Mouse (Mus musculus) small intestine, adult 2 months (tissue): ENCODE measurements around the gene Smtnl2. TPM values are rescaled to one million over a fixed set of nuclear protein-coding genes. Genes with fewer than 3 reads are reported as not detected.
"Not testable (repeated sequence)": the region's sequence is repeated elsewhere in the genome, so short reads cannot be mapped to it uniquely, and the experiment has no call there.

Experiments
- H3K27ac ChIP-seq: fragments of 200-500 bp; 2 replicates; pipeline ENCODE4 v1.5.1; 2012; ENCODE audit warnings: low read depth, low read length, control low read depth, inconsistent platforms; ENCODE audit not compliant: insufficient read depth
- H3K27me3 ChIP-seq: fragments of 200-500 bp; 2 replicates; pipeline ENCODE4 v1.6.1; 2012; ENCODE audit warnings: mild to moderate bottlenecking, moderate library complexity, low read length, inconsistent platforms; ENCODE audit not compliant: control insufficient read depth, insufficient read depth
- H3K36me3 ChIP-seq: fragments of 200-500 bp; 2 replicates; pipeline ENCODE4 v1.6.1; 2012; ENCODE audit warnings: mild to moderate bottlenecking, low read length, control low read depth, inconsistent platforms; ENCODE audit not compliant: control insufficient read depth, insufficient read depth
- H3K4me1 ChIP-seq: fragments of 200-500 bp; 2 replicates; pipeline ENCODE4 v1.6.1; 2012; ENCODE audit warnings: low read length, inconsistent platforms, mixed read lengths; ENCODE audit not compliant: control insufficient read depth, insufficient read depth, insufficient read length
- H3K4me3 ChIP-seq: fragments of 200-500 bp; 2 replicates; pipeline ENCODE4 v1.5.1; 2012; ENCODE audit warnings: low read depth, mild to moderate bottlenecking, control low read depth, inconsistent platforms, low read length, moderate library complexity
- CTCF ChIP-seq: fragments of 200-500 bp; IDR thresholded peaks from 2 replicates; pipeline ENCODE4 v1.5.1; 2012; ENCODE audit warnings: low read depth, mild to moderate bottlenecking, control low read depth, inconsistent platforms, low read length, moderate library complexity, mixed read lengths; ENCODE audit not compliant: insufficient replicate concordance, insufficient read length; ENCODE audit errors: extremely low read depth
- POLR2A ChIP-seq: fragments of 200-500 bp; IDR thresholded peaks from 2 replicates; pipeline ENCODE4 v1.6.1; 2012; ENCODE audit warnings: low read depth, mild to moderate bottlenecking, control low read depth, inconsistent platforms, low read length, moderate library complexity
- WGBS: fragments of 180-500 bp; shearing (Covaris S2); methylation state at CpG from one replicate; pipeline ENCODE4 v1.1.7; 2018; 5-methylcytosine and 5-hydroxymethylcytosine counted together
- polyA plus RNA-seq: library from polyadenylated mRNA; depleted of rRNA; stranded (reverse); fragments of >200 nt; gene quantifications from 2 replicates; pipeline ENCODE4 v1.2.3, GENCODE M21; 2012

Gene Smtnl2
- polyA plus RNA-seq, 1 experiment, result 2.9 TPM

- 85% methylated on average over 6 of the region's 6 CpGs for WGBS
- peaks cover 87% of the 10 kb centered on the region for H3K36me3 ChIP-seq
These were observed 35.0 kb upstream of the Smtnl2 start for GRCm38 (mm10) chr11:72446311-72447105.

GRCm38 (mm10) chr11:72440965-72441664 lies 29.6 kb upstream of the Smtnl2 start, which contains the start of gene Mybbp1a:
Gene Mybbp1a (plus strand): TSS chr11:72441355.
- TF ChIP-seq CTCF, result no peak
- peak; percentile 62 for TF ChIP-seq POLR2A
- Histone ChIP-seq H3K4me3 (peak within 1 kb of the TSS; percentile 84), H3K27ac (peak within 1 kb of the TSS; percentile 36), H3K4me1 (peaks cover 19% of the 10 kb centered on the region), H3K36me3 (peaks cover 40% of the 10 kb centered on the region), H3K27me3 (no peaks in the 10 kb centered on the region)
- under 1% methylated on average over 46 of the region's 46 CpGs for WGBS

More at GRCm38 (mm10) chr11:72446311-72447105, 35.0 kb upstream of the Smtnl2 start:
- Histone ChIP-seq H3K27me3 (no peaks in the 10 kb centered on the region), H3K4me1 (peaks cover 2% of the 10 kb centered on the region; the same call in 1 of the 2 replicates), H3K4me3 (no peak overlapping the region), H3K27ac (no peak overlapping the region)
- no peak for TF ChIP-seq POLR2A
- TF ChIP-seq CTCF, result peak; percentile 70; the same call in 1 of the 2 replicates

GRCm38 (mm10) chr11:72440597-72440964 lies 29.1 kb upstream of the Smtnl2 start:
- 25% methylated on average over 6 of the region's 6 CpGs for WGBS
- peaks cover 21% of the 10 kb centered on the region for H3K4me1 ChIP-seq
- not testable (repeated sequence) for H3K27me3 ChIP-seq
- peak overlapping the region; percentile 84 for H3K4me3 ChIP-seq
- H3K36me3 ChIP-seq, result peaks cover 36% of the 10 kb centered on the region
- peak overlapping the region; percentile 36 for H3K27ac ChIP-seq

GRCm38 (mm10) chr11:72438411-72438810 lies 26.9 kb upstream of the Smtnl2 start:
- Histone ChIP-seq H3K4me1 (peaks cover 21% of the 10 kb centered on the region), H3K4me3 (no peak overlapping the region), H3K27ac (0 out of 2 replicates have a peak overlapping the region, but pooled peaks have one; percentile 10), H3K36me3 (peaks cover 15% of the 10 kb centered on the region), H3K27me3 (no peaks in the 10 kb centered on the region)
- 25% methylated on average over 4 of the region's 4 CpGs for WGBS
- TF ChIP-seq CTCF (no peak), POLR2A (no peak)

GRCm38 (mm10) chr11:72436756-72437650 lies 25.5 kb upstream of the Smtnl2 start:
- no peak for TF ChIP-seq CTCF
- TF ChIP-seq POLR2A, result no peak
- Histone ChIP-seq H3K27ac (peak overlapping the region; percentile 24; the same call in 1 of the 2 replicates), H3K4me3 (peak overlapping the region; percentile 67), H3K36me3 (peaks cover 5% of the 10 kb centered on the region; the same call in 1 of the 2 replicates), H3K27me3 (no peaks in the 10 kb centered on the region), H3K4me1 (peaks cover 21% of the 10 kb centered on the region)
- WGBS, result 88% methylated on average over 16 of the region's 16 CpGs

GRCm38 (mm10) chr11:72436271-72436670 lies 24.8 kb upstream of the Smtnl2 start:
- 29% methylated on average over 5 of the region's 5 CpGs for WGBS
- H3K27ac ChIP-seq, result peak overlapping the region; percentile 95
- peaks cover 19% of the 10 kb centered on the region for H3K4me1 ChIP-seq
- TF ChIP-seq POLR2A (no peak), CTCF (no peak)
- no peaks in the 10 kb centered on the region for H3K27me3 ChIP-seq
- peaks cover 5% of the 10 kb centered on the region; the same call in 1 of the 2 replicates for H3K36me3 ChIP-seq
- peak overlapping the region; percentile 67 for H3K4me3 ChIP-seq

GRCm38 (mm10) chr11:72435694-72436045 lies 24.2 kb upstream of the Smtnl2 start:
- peak overlapping the region; percentile 95 for H3K27ac ChIP-seq
- 11% methylated on average over 2 of the region's 2 CpGs for WGBS
- TF ChIP-seq CTCF (no peak), POLR2A (no peak)

More at GRCm38 (mm10) chr11:72435694-72436045, 24.2 kb upstream of the Smtnl2 start:
- no peaks in the 10 kb centered on the region for H3K27me3 ChIP-seq
- peaks cover 19% of the 10 kb centered on the region for H3K4me1 ChIP-seq
- peak overlapping the region; percentile 67 for H3K4me3 ChIP-seq
- H3K36me3 ChIP-seq, result peaks cover 5% of the 10 kb centered on the region; the same call in 1 of the 2 replicates
